Mouse (Mus musculus) small intestine, adult 10 weeks (tissue): ENCODE measurements around the gene Vmn2r84. TPM values are rescaled to one million over a fixed set of nuclear protein-coding genes. Genes with fewer than 3 reads are reported as not detected.

Experiments
- polyA plus RNA-seq: library from polyadenylated mRNA; stranded (reverse); fragments of 350-450 nt; fragmentation: Illumina TruSeq; extraction: RNeasy Lipid Tissue Mini Kit (QIAGEN cat#74804); gene quantifications from one replicate; pipeline ENCODE4 v1.2.3, GENCODE M21; 2014; ENCODE audit warnings: low replicate concordance

Gene Vmn2r84
- polyA plus RNA-seq, result not detected

GRCm38 (mm10) chr10:130394232-130394631 is at the start of gene Vmn2r84:
Vmn2r84 (minus strand) TSS chr10:130394332.

GRCm38 (mm10) chr10:130429603-130430002 is 35.5 kb upstream of the Vmn2r84 start, which contains the start of gene Vmn2r85:
Vmn2r85 (minus strand) TSS chr10:130429703.

Other genes with a start within 250 kb of the Vmn2r84 start
- not detected for gene Olfr825, start 227.6 kb downstream of the Vmn2r84 start, polyA plus RNA-seq
- not detected for gene Olfr826, start 210.1 kb downstream of the Vmn2r84 start, polyA plus RNA-seq
- not detected for gene Olfr827, start 179.9 kb downstream of the Vmn2r84 start, polyA plus RNA-seq
- gene Neurod4, start 114.1 kb downstream of the Vmn2r84 start, polyA plus RNA-seq, result not detected
- 2.4 TPM for gene Tespa1, start 71.5 kb downstream of the Vmn2r84 start, polyA plus RNA-seq
- not detected for gene Vmn2r85, start 35.4 kb upstream of the Vmn2r84 start, polyA plus RNA-seq
- gene Vmn2r86, start 61.7 kb upstream of the Vmn2r84 start, polyA plus RNA-seq, result not detected
- not detected for gene Vmn2r87, start 103.1 kb upstream of the Vmn2r84 start, polyA plus RNA-seq